Mouse (Mus musculus) CH12.LX (cell line): ENCODE results near the gene Arel1.

Source experiments
- CHD1 ChIP-seq: IDR thresholded peaks from 2 replicates; pipeline ENCODE4 v1.6.1; 2012; ENCODE audit warnings: low read depth, low read length, improper control_type of control experiment, inconsistent platforms
- CTCF ChIP-seq, 2 experiments: IDR thresholded peaks in 1 of 2; conservative IDR thresholded peaks in 1 of 2; 2 replicates each; pipeline ENCODE4 v1.5.1; 2011 to 2012; ENCODE audit warnings: low read depth in 2 of 2, low read length in 2 of 2, improper control_type of control experiment in 1 of 2, inconsistent platforms in 1 of 2, mild to moderate bottlenecking in 1 of 2, moderate library complexity in 1 of 2
- EP300 ChIP-seq: IDR thresholded peaks from 2 replicates; pipeline ENCODE4 v1.6.1; 2011; ENCODE audit warnings: low read length, improper control_type of control experiment
- MAX ChIP-seq: IDR thresholded peaks from 2 replicates; pipeline ENCODE4 v1.6.1; 2011; ENCODE audit warnings: low read length, improper control_type of control experiment
- POLR2A ChIP-seq: IDR thresholded peaks from 2 replicates; pipeline ENCODE4 v1.6.1; 2011; ENCODE audit warnings: low read depth, mild to moderate bottlenecking, improper control_type of control experiment, low read length

- no peak for TF ChIP-seq CTCF (conservative IDR thresholded peaks at IDR 0.05 in 1 of 2, IDR thresholded peaks at IDR 0.05 in 1 of 2; ENCODE audit: low read depth in 2 of 2, low read length in 2 of 2)
- no peak for TF ChIP-seq POLR2A
- TF ChIP-seq EP300 = no peak
- no peak for TF ChIP-seq CHD1
- no peak for TF ChIP-seq MAX
Measured at GRCm38 (mm10) chr12:84932210-84932609, 38.5 kb downstream of the Arel1 start.
